Mouse (Mus musculus) layer of hippocampus, adult 18-20 months (tissue): ENCODE results near the gene Cfap298. TPM values are rescaled to one million over a fixed set of nuclear protein-coding genes. Genes with fewer than 3 reads are reported as not detected.

Experiments
- DNase-seq, 2 experiments: peaks; one replicate each; pipeline ENCODE4 v3.0.0; 2022; ENCODE audit warnings: low spot score in 2 of 2
- long read RNA-seq: library from polyadenylated mRNA; stranded (forward); transcript quantifications from one replicate; pipeline ENCODE4 v2.0.0, GENCODE M21; 2021
- total RNA-seq, 2 experiments: library from RNA; stranded (reverse); gene quantifications; 2 replicates each; pipeline ENCODE4 v1.2.3; 2021

Cfap298 gene
- total RNA-seq: 10 to 100 TPM; 47.2 to 59.6 TPM
- long read RNA-seq, transcript Cfap298-201 (7 exons, 1,430 nt): major isoform, 41 of 46 reads
- long read RNA-seq, partial matches to known transcripts: 2 of 46 reads
- long read RNA-seq, other reads (novel, unspliced or antisense): 3 of 46 reads

- DNase-seq: peak; percentile 93 to 95
Observed at GRCm38 (mm10) chr16:90934687-90935328, at the start of gene Cfap298. Gene Cfap298, minus strand, starts transcription at chr16:90935114.

- DNase-seq: no peak
Observed at GRCm38 (mm10) chr16:90971004-90971403, 36.1 kb upstream of the Cfap298 start.

- DNase-seq: no peak
Observed at GRCm38 (mm10) chr16:90966241-90966640, 31.3 kb upstream of the Cfap298 start.

- DNase-seq: no peak
Observed at GRCm38 (mm10) chr16:90964302-90964701, 29.4 kb upstream of the Cfap298 start.

GRCm38 (mm10) chr16:90963866-90964265 lies 29.0 kb upstream of the Cfap298 start:
- DNase-seq: no peak

- DNase-seq: no peak
Observed at GRCm38 (mm10) chr16:90963231-90963630, 28.3 kb upstream of the Cfap298 start.

- peak; percentile 58 to 85 for DNase-seq
Observed at GRCm38 (mm10) chr16:90958301-90959085, 23.6 kb upstream of the Cfap298 start.

GRCm38 (mm10) chr16:90955494-90955893 lies 20.6 kb upstream of the Cfap298 start:
- DNase-seq: no peak

- no peak for DNase-seq
Observed at GRCm38 (mm10) chr16:90953770-90954169, 18.9 kb upstream of the Cfap298 start.

GRCm38 (mm10) chr16:90953147-90953546 lies 18.2 kb upstream of the Cfap298 start:
- DNase-seq: no peak

GRCm38 (mm10) chr16:90950354-90950963 lies 15.5 kb upstream of the Cfap298 start:
- DNase-seq: no peak

GRCm38 (mm10) chr16:90946977-90947376 lies 12.1 kb upstream of the Cfap298 start:
- DNase-seq: no peak

GRCm38 (mm10) chr16:90941246-90941645 lies 6.3 kb upstream of the Cfap298 start:
- no peak for DNase-seq

- peak in 1 of 2 experiments; percentile 65 for DNase-seq
Observed at GRCm38 (mm10) chr16:90934193-90934686, 674 bp downstream of the Cfap298 start.

GRCm38 (mm10) chr16:90933534-90934176 lies 1.3 kb downstream of the Cfap298 start:
- no peak for DNase-seq

- DNase-seq: no peak
Observed at GRCm38 (mm10) chr16:90927446-90927845, 7.5 kb downstream of the Cfap298 start.

- peak; percentile 36 to 80 for DNase-seq
Observed at GRCm38 (mm10) chr16:90925461-90925860, 9.5 kb downstream of the Cfap298 start.

- no peak for DNase-seq
Observed at GRCm38 (mm10) chr16:90924606-90925370, 10.1 kb downstream of the Cfap298 start.

- peak in 1 of 2 experiments; percentile 38 for DNase-seq
Observed at GRCm38 (mm10) chr16:90921471-90922159, 13.3 kb downstream of the Cfap298 start.

- DNase-seq: no peak
Observed at GRCm38 (mm10) chr16:90917156-90917555, 17.8 kb downstream of the Cfap298 start.
